Mouse (Mus musculus): ENCODE measurements at regions not wholly inside any gene's neighbourhood (a gene's known extent, or its start where the extent isn't known, plus 50 kb on each side); places are given as distances from the start of the nearest gene placed in this dataset.

DNA sequence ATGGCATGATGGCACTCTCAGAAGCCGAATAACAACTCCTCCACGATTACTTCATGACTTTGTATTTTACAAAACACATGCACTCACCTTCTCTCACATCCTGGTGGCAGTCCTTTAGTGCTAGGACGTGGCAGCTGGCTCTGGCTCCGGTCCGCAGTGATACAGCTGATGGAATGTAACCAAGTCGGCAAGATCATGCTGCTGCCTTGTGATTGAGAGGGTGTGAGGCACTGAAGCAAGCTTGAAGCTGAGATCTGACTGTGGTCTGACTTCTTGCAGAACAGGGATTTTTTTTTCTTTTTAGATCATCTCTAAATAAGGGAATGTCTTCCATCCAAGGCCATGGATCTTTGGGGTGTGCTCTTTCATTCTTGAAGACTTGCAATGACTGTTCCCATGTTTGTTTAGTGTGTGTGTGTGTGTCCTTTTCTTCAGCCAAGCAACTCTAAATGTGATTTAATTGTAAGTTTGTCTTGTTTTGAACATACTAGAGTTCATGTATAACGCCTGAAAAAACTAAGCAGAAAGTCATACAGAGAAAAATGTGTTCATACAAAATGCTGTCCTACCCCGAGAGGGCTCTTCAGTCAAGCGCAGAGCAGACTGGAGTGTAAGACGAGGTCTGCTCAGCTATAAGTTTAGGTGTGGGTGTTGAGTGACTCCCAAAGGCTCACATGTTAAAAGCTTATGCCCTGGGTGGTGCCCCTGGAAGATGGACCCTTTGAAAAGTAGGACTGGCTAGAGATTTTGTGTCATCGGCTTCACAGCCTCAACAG is 116.1 kb upstream of the Ankrd55 start:
- Histone ChIP-seq H3K4me1 (ENCODE audit: control insufficient read depth, insufficient read depth, low read length) (0 out of 2 replicates have a peak, but pooled peaks cover 2% of the 10 kb centered on the region), H3K27ac (ENCODE audit: insufficient read depth, low read depth, low read length) (no peak overlapping the region), H3K4me3 (ENCODE audit: insufficient read depth, low read depth, low read length) (no peak overlapping the region)
- WGBS = 82% methylated on average over 11 of the region's 11 CpGs
- TF ChIP-seq POLR2A (IDR thresholded peaks at IDR 0.05; ENCODE audit: insufficient read depth, low read depth, low read length) = no peak
- TF ChIP-seq CTCF (IDR thresholded peaks at IDR 0.05; ENCODE audit: insufficient read depth, low read depth, low read length) = no peak

DNA sequence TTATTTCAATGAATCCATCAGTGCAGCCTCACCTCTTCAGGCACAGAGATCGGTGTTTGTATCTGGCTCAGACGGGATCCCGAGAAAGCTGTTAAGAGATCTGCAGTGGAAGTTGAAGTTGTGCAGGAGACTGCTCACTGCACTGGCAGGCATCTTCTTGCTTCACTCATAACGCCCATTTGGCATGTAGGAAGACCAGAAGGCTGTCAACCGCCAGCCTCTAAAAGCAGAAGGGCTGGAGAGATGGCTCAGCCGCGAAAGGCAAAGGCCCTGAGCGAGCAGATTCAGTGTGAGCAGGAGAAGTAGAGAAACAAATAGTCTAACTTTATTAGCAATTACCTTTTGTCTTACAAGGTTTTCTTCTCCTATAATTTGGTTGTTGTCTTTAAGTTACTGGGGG is 114.3 kb upstream of the Ankrd55 start:
- H3K4me1 ChIP-seq (ENCODE audit: control insufficient read depth, insufficient read depth, low read length) = 0 out of 2 replicates have a peak, but pooled peaks cover 2% of the 10 kb centered on the region
- no peak overlapping the region for H3K27ac ChIP-seq (ENCODE audit: insufficient read depth, low read depth, low read length)
- no peak overlapping the region for H3K4me3 ChIP-seq (ENCODE audit: insufficient read depth, low read depth, low read length)
- WGBS = 89% methylated on average over 8 of the region's 8 CpGs
- TF ChIP-seq CTCF (IDR thresholded peaks at IDR 0.05; ENCODE audit: insufficient read depth, low read depth, low read length) = no peak
- no peak for TF ChIP-seq POLR2A (IDR thresholded peaks at IDR 0.05; ENCODE audit: insufficient read depth, low read depth, low read length)

DNA sequence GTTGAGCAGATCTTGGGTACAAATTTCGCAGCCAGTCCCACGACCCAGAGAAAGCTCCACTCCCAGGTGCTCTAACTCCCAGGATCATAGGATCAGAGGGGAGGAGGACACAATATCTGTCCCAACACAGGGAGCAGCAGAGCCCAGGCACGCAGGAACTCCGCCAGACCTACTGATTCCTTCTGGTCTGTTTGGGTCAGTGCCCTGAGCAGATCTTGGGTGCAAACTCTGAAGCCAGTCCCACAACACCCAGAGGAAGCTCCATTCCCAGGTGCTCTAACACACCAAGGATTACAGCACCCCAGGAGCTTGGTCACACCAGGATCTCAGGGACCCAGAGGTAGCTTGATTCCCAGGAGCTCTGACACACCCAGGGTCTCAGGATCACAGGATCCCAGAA is 110.2 kb upstream of the Ankrd55 start:
- 94% methylated on average over 4 of the region's 4 CpGs for WGBS
- Histone ChIP-seq H3K4me1 (ENCODE audit: control insufficient read depth, insufficient read depth, low read length) (no peaks in the 10 kb centered on the region), H3K4me3 (ENCODE audit: insufficient read depth, low read depth, low read length) (no peak overlapping the region), H3K27ac (ENCODE audit: insufficient read depth, low read depth, low read length) (no peak overlapping the region)
- TF ChIP-seq POLR2A (IDR thresholded peaks at IDR 0.05; ENCODE audit: insufficient read depth, low read depth, low read length) (no peak), CTCF (IDR thresholded peaks at IDR 0.05; ENCODE audit: insufficient read depth, low read depth, low read length) (no peak)

DNA sequence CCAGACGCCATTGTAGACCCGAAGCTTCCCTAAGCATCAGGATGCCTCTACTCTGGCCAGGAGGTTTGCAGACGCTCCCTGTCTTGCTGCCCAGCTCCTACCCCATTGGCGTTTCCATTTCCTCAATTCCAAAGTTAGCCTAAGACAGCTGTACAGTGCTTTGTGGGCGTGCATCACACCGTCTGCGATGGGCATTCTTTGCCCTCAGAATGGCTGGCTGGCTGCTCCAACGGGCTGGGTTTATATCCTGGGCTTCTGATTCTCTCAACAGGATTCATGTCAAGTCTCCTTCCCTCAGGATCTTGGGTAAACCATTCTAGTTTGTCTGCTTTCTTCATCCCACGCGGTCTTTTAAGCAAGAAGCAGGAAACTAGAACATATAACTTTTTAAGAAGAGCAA is 104.3 kb upstream of the Ankrd55 start:
- WGBS = 91% methylated on average over 10 of the region's 10 CpGs
- H3K27ac ChIP-seq (ENCODE audit: insufficient read depth, low read depth, low read length) = no peak overlapping the region
- H3K4me1 ChIP-seq (ENCODE audit: control insufficient read depth, insufficient read depth, low read length) = no peaks in the 10 kb centered on the region
- no peak for TF ChIP-seq POLR2A (IDR thresholded peaks at IDR 0.05; ENCODE audit: insufficient read depth, low read depth, low read length)
- TF ChIP-seq CTCF (IDR thresholded peaks at IDR 0.05; ENCODE audit: insufficient read depth, low read depth, low read length) = no peak
- no peak overlapping the region for H3K4me3 ChIP-seq (ENCODE audit: insufficient read depth, low read depth, low read length)

DNA sequence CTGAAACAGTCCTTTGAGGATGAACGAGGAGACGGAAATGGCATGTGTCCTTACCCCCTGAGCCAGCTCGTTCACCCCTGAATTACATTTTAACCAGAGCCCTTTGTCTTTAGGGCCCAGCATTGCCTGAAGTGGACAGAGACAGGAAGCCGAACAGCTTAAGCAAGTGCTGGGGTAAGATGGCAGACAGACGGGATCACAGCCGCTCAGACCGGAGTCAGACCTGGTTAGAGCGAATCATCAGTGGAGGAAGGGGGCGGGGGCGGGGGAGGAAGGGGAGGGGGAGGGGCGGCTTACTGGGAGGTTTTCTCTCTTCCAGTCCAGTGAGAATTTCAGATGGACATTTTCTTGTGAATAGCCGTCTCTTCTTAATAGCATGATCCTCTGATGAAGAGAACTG is 103.1 kb upstream of the Ankrd55 start:
- no peak overlapping the region for H3K27ac ChIP-seq (ENCODE audit: insufficient read depth, low read depth, low read length)
- WGBS = 61% methylated on average over 12 of the region's 12 CpGs
- no peak overlapping the region for H3K4me3 ChIP-seq (ENCODE audit: insufficient read depth, low read depth, low read length)
- H3K4me1 ChIP-seq (ENCODE audit: control insufficient read depth, insufficient read depth, low read length) = no peaks in the 10 kb centered on the region; the same call in 1 of the 2 replicates
- TF ChIP-seq POLR2A (IDR thresholded peaks at IDR 0.05; ENCODE audit: insufficient read depth, low read depth, low read length) (no peak), CTCF (IDR thresholded peaks at IDR 0.05; ENCODE audit: insufficient read depth, low read depth, low read length) (no peak)

DNA sequence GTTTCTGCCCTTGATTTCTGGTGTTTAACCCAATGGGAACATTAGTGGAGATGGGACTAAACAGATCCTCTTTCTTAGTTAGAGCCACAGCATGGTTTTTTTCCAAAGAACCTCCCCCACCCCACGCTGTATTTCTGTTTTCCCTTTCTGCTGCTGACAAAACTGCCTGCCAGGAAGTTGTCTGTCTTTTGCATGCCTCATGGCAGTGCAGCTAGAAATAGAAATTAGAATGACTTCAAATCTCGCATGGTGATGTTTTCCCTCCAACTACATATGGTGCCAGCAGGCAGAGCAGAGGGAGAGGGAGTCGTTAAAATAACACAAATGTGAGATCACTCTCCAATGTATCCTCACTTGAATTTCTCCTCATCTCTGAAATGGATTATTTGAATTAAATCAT is 101.0 kb upstream of the Ankrd55 start:
- 37% methylated on average over 3 of the region's 3 CpGs for WGBS
- no peak overlapping the region for H3K27ac ChIP-seq (ENCODE audit: insufficient read depth, low read depth, low read length)
- TF ChIP-seq POLR2A (IDR thresholded peaks at IDR 0.05; ENCODE audit: insufficient read depth, low read depth, low read length) (no peak), CTCF (IDR thresholded peaks at IDR 0.05; ENCODE audit: insufficient read depth, low read depth, low read length) (no peak)
- no peaks in the 10 kb centered on the region; the same call in 1 of the 2 replicates for H3K4me1 ChIP-seq (ENCODE audit: control insufficient read depth, insufficient read depth, low read length)
- no peak overlapping the region for H3K4me3 ChIP-seq (ENCODE audit: insufficient read depth, low read depth, low read length)

DNA sequence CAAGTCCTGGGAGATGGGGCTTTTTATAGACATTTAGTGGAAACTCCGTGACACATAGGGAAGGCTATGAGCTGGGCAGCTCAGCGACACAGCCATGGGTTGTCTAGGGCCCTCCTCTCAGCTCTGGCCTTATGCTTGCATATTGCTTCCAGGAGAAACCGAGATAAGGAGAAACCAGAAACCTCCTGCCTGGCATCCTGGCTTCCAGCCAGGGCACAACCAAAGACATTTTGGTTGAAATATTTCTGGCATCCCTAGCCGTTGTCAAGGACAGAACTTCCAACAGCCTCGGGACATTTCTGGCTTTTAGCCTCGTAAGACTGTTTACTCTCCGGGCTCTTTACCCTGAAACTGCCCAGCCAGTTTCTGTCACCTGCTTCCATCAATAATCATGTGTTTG is 99.9 kb upstream of the Ankrd55 start:
- Histone ChIP-seq H3K4me3 (ENCODE audit: insufficient read depth, low read depth, low read length) (no peak overlapping the region), H3K4me1 (ENCODE audit: control insufficient read depth, insufficient read depth, low read length) (no peaks in the 10 kb centered on the region; the same call in 1 of the 2 replicates), H3K27ac (ENCODE audit: insufficient read depth, low read depth, low read length) (no peak overlapping the region)
- TF ChIP-seq POLR2A (IDR thresholded peaks at IDR 0.05; ENCODE audit: insufficient read depth, low read depth, low read length) (no peak), CTCF (IDR thresholded peaks at IDR 0.05; ENCODE audit: insufficient read depth, low read depth, low read length) (no peak)
- 71% methylated on average over 7 of the region's 7 CpGs for WGBS

DNA sequence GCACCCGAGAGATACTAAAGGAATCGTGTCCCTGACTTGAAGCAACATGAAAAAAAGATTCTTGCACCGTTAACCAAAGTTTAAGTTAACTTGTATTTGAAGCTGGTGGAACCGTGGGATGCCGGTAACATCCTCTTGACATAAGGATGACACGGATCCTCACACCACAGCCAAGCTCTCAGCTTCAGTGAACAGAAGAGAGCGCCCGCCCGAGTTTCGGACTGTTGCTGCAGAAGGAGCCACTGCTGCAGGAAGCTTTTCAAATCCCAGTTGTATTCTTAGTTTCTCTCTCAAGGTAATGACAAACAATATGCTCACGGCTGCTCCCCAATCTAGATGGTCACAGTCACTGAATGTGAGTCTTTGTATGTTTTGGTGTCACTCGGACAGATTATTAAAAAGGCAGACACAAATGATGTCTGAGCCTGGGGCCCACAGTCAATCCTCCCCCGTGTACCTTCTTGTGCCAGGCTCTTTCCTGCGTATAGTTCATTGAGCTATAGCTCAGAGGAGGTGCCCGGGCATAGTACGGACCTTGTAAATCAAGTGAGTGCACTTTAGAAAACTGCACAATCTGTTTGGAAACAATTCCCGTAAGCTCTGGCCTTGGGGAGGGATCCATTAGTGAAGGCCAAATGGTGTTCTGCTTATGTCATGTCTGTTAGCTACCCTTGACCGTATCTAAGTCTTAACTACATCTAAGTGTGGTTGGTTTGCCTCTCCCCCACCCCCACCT is 99.3 kb upstream of the Ankrd55 start:
- H3K4me3 ChIP-seq (ENCODE audit: insufficient read depth, low read depth, low read length) = no peak overlapping the region
- H3K27ac ChIP-seq (ENCODE audit: insufficient read depth, low read depth, low read length) = no peak overlapping the region
- WGBS = 94% methylated on average over 18 of the region's 18 CpGs
- TF ChIP-seq CTCF (IDR thresholded peaks at IDR 0.05; ENCODE audit: insufficient read depth, low read depth, low read length) = no peak
- no peak for TF ChIP-seq POLR2A (IDR thresholded peaks at IDR 0.05; ENCODE audit: insufficient read depth, low read depth, low read length)
- H3K4me1 ChIP-seq (ENCODE audit: control insufficient read depth, insufficient read depth, low read length) = no peaks in the 10 kb centered on the region; the same call in 1 of the 2 replicates

DNA sequence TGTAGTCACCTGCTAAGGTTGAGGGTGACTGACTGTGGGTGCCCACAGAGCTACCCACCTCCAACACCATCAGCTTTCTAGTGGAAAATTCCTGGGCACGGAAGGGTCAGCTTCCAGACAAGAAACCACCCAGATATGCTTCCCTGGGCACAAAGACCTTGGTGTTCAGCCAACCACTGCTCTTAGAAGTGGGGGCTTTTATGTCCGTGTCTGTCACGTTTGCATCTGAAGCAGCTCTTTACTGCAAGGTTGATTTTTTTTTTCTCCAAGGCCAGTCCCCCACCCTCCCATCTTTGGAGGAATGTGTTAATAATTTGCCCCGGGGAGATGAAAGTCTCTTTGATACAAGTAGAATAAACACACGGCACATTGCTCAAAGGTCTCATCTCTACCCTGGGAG is 98.6 kb upstream of the Ankrd55 start:
- no peak overlapping the region for H3K27ac ChIP-seq (ENCODE audit: insufficient read depth, low read depth, low read length)
- no peaks in the 10 kb centered on the region; the same call in 1 of the 2 replicates for H3K4me1 ChIP-seq (ENCODE audit: control insufficient read depth, insufficient read depth, low read length)
- TF ChIP-seq CTCF (IDR thresholded peaks at IDR 0.05; ENCODE audit: insufficient read depth, low read depth, low read length) (no peak), POLR2A (IDR thresholded peaks at IDR 0.05; ENCODE audit: insufficient read depth, low read depth, low read length) (no peak)
- 65% methylated on average over 5 of the region's 5 CpGs for WGBS
- no peak overlapping the region for H3K4me3 ChIP-seq (ENCODE audit: insufficient read depth, low read depth, low read length)

All from olfactory bulb, adult 2 months (tissue).